Mouse (Mus musculus) ovary, postnatal 10 days (tissue): ENCODE results near the gene Lrrc4b.

ENCODE experiments used
- DNase-seq: peaks from one replicate; pipeline ENCODE4 v3.0.0; 2022; ENCODE audit warnings: low spot score

Gene Lrrc4b

DNA sequence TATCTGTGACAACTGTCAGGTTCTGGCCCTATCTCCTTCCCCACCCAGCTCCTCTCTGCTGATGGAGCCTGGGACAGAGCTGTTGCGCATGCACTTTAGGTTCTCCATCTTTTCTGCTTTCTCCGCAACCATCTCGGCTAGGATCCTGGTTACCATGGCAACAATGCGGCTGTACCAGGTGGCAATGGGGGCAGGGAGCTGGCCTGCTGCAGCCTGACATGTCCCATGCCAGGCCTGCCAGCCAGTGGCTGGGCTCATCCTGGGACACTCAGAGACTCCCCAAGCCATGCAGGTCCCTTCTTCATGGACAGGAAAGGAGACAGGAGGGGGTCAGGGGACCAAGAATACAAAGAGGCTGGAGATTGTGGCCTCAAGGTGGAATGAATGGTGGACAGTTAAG, 35.7 kb downstream of the Lrrc4b start:
- no peak for DNase-seq

GRCm38 (mm10) chr7:44465111-44465510, 36.3 kb downstream of the Lrrc4b start, which contains the start of gene Aspdh:
Gene Aspdh (plus strand): TSS chr7:44465391.
- DNase-seq, result no peak

GRCm38 (mm10) chr7:44466006-44466887, 37.4 kb downstream of the Lrrc4b start:
- no peak for DNase-seq

GRCm38 (mm10) chr7:44466888-44467311, 38.1 kb downstream of the Lrrc4b start:
- no peak for DNase-seq

DNA sequence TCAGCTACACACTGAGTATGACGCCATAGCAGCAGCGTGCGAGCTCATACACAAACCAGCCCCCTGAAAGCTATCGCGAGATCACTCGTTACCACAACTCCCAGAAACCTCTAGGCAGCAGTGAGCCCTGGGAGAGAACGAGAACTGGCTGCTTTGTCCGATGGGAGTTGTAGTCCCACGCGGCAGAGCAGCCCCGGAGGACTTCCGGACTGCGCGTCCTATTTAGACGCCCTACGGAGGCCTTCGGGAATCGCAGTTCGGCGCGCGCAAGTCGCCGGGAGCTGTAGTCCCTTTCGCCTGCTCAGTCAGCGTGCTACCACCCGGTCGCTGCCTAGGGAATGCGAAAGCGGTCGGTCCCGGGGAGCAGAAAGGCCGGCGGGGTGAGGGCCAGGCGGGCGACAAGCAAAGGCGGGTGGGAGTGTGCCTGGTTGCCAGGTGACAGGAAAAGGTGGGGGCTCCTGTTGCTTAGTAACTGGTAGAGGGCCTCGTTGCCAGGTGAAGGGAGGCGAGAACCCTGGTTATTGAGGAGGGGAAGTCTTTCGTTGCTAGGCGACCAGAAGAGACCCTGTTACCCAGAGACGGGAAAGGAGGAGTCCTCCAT, 39.1 kb downstream of the Lrrc4b start, which contains the start of gene Josd2:
TSS of gene Josd2 (plus strand) at position 170 of the 601 bp plus-strand sequence.
- peak; percentile 65 for DNase-seq

- DNase-seq, result no peak
Measured at GRCm38 (mm10) chr7:44468644-44469285, 39.9 kb downstream of the Lrrc4b start.

GRCm38 (mm10) chr7:44469677-44470675, 41.2 kb downstream of the Lrrc4b start:
- DNase-seq, result no peak

GRCm38 (mm10) chr7:44470696-44471612, 42.1 kb downstream of the Lrrc4b start:
- no peak for DNase-seq

- no peak for DNase-seq
Measured at GRCm38 (mm10) chr7:44471880-44472557, 43.2 kb downstream of the Lrrc4b start.

DNA sequence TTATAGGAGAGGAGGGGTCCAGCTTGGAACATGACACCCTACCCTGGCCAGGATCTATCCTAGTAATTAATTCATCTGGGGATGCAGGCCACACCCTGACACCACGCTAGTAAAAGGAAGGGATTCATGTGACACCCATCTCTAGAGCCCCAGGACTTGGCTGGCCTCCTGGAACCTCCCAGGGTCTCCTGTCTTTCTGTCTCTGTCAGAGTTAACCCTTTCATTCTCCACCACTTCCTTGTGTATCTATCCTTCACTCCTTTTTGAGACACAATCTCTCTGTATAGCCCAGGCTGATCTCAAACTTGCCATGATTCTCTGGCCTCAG, 43.7 kb downstream of the Lrrc4b start:
- no peak for DNase-seq

- DNase-seq, result no peak
Measured at GRCm38 (mm10) chr7:44472961-44473646, 44.3 kb downstream of the Lrrc4b start.

DNA sequence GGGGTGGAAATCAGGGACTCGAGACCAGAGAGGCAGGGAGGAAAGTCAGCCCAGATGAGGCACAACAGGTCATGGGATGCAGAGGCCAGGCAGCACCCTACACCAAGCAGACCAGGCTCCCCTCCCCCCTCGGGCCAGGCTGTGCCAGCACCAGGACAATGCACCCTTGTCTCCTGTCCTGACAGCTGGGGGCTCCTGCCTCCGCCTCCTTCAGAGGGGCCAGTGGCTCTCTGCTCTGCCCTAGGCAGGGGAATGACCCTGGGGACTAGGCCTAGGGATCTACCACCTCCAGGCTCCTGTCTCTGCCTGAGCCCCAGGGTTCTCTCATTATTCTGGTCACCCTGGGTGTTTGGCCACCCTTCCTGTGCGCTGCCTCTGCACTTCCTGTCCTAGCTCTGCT, 45.6 kb downstream of the Lrrc4b start:
- DNase-seq, result no peak

- no peak for DNase-seq
Measured at GRCm38 (mm10) chr7:44475046-44475614, 46.3 kb downstream of the Lrrc4b start.

- DNase-seq, result no peak
Measured at GRCm38 (mm10) chr7:44482836-44483435, 54.1 kb downstream of the Lrrc4b start.

GRCm38 (mm10) chr7:44484109-44484508, 55.3 kb downstream of the Lrrc4b start:
- no peak for DNase-seq

DNA sequence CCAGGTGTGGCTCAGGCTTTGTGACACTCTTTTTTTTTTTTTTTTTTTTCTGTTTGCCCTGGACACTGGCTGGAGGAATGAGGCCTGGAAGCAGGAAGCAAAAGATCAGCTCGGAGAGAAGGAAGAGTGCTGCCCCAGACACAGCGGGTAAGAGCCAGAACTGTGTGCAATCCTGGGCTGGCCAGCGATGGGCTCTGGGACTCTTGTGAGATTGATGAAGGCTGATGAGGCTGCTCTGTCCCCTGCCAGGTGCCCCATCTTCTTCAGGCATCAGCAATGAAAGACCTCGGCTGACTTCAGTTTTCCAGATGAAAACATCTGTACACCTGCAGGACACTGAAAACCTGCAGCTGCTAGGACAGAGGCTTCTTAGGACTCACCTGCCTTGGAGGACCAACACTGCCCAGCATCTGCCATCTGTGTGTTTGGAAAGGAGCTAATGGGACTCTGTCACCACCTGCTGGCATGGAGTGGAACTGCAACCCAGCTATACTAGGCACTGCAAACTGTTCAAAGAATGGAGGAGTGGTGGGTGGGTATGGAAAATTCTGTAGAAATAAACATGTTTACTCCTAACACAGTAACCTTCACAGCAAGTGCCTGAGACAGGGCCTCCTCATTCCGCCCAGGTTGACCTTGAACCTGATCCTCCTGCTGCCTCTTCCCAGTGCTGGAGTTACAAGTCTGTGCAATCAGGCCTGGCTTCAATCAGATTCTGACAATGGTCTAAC, 56.2 kb downstream of the Lrrc4b start:
- peak; percentile 31 for DNase-seq

DNA sequence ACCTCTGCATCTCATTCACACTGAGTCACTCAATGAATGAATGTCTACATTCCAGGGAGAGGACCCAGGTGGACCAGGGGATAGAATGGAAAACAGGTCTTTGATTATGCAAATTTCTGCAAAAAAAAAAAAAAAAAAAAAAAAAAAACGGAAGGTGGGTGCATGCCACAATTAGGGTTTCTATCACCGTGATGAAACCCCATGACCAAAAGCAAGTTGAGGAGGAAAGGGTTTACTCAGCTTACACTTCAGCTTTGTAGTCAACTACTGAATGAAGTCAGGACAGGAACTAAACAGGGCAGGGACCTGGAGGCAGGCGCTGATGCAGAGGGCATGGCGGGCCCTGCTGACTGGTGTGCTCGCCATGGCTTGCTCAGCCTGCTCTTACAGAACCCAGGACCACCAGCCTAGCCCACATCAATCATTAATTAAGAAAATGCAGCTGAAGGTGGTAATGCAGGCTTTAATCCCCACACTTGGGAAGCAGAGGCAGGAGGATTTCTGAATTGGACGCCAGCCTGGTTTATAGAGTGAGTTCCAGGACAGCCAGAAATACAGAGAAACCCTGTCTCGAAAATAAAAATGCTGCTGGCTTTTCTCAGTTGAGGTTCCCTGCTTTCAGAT, 56.9 kb downstream of the Lrrc4b start:
- DNase-seq, result no peak
